Mouse (Mus musculus) retina, postnatal 1 day (tissue): ENCODE measurements around the gene Coa5.

Experiments used
- DNase-seq: peaks from one replicate; pipeline ENCODE4 v3.0.0-alpha.2; 2012

The Coa5 gene

GRCm38 (mm10) chr1:37429366-37430296 lies at the start of gene Coa5, which contains the start of gene Unc50:
Gene Coa5, minus strand, starts transcription at chr1:37430103.
Gene Unc50, plus strand, starts transcription at chr1:37430139.
- DNase-seq, result peak; percentile 98

GRCm38 (mm10) chr1:37479074-37479473 lies 49.2 kb upstream of the Coa5 start:
- peak; percentile 10 for DNase-seq

GRCm38 (mm10) chr1:37478416-37478815 lies 48.5 kb upstream of the Coa5 start:
- DNase-seq, result no peak

GRCm38 (mm10) chr1:37477928-37478327 lies 48.0 kb upstream of the Coa5 start:
- no peak for DNase-seq

DNA sequence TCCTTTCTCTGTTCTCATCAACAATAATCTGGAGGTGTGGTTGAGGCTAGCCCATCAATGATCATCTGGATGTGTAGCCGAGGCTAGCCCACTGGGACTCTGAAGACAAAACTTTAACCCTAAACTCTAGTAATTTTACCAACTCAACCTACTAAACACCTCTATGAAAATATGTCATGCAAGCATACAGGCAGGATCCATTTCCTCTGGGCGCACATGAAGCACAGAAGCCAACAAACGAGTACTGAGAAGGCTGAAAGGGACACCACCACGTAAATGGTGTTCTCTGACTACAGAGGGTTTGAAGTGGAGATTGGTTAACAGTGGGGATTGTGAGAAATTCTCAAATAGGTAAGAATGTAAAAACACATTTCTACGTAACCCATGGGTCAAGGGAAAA lies 47.3 kb upstream of the Coa5 start:
- DNase-seq, result no peak

GRCm38 (mm10) chr1:37475312-37475711 lies 45.4 kb upstream of the Coa5 start:
- no peak for DNase-seq

GRCm38 (mm10) chr1:37474634-37475190 lies 44.8 kb upstream of the Coa5 start:
- no peak for DNase-seq

DNA sequence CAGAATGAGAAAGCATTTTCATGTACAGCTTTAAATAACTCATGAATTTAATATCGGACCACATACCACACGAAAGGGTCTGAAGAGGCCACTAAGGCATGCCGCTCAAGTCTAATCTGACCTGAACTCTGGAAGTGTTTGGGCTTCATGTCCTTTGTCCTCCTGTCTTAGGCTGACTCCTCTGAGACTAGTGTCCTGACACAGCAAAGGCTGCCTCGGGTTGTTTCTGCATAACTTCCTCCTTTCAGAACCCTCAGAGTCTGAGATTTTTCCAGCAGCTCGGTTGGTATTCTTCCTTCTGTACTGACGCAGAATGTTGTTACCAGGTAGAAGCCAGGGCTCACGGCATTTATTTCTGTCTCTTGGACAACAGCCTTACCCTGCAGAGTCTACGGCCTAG lies 44.1 kb upstream of the Coa5 start:
- no peak for DNase-seq

DNA sequence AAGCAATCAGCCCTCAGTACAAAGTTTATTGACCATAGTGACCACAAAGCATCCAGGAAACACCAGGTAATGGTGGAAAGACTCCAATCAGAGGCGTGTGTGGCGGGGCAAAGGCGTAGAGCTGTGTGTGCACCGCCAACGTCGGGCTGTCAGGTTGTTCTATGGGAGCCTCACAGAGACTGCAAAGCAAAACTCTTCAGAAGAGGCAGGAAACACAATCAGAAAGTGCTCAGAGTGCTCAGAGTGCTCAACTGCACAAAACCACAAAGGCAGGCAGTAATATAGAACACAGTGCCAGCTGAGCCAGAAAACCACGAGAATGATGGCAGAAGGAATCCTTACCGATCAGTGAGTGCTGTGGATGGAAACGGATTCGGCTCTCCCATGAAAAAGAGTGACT lies 43.3 kb upstream of the Coa5 start:
- no peak for DNase-seq

- DNase-seq, result no peak
Measured at GRCm38 (mm10) chr1:37471179-37472148, 41.6 kb upstream of the Coa5 start.

GRCm38 (mm10) chr1:37469007-37469406 lies 39.1 kb upstream of the Coa5 start:
- no peak for DNase-seq

- no peak for DNase-seq
Measured at GRCm38 (mm10) chr1:37467806-37468205, 37.9 kb upstream of the Coa5 start.

- DNase-seq, result no peak
Measured at GRCm38 (mm10) chr1:37466322-37466995, 36.6 kb upstream of the Coa5 start.

DNA sequence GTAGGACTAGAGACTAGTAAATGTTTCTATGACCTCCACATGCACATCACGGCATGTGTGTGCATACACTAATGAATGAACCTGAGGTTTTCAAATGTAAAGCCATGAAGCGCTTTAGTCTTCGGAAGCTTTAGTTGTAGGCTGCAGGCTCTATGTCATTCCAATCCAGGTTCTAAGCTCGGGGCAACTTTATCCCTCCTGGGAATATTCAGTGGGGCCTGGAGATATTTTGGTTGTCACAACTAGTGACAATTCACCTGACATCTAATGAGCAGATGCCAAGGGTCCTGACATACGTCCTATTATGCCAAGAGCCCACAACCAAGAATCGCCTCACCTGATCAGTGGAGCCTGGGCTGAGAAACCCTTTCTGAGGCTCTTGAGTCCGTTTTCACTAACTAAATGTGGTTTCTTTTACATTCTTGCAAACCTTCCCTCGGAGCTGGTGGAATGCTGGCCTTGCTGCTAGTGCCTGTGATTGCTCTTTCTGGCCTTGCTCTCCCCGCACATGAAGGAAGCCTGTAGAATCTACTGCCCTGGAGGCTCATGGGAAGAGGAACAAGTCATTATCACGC lies 35.1 kb upstream of the Coa5 start:
- DNase-seq, result no peak

DNA sequence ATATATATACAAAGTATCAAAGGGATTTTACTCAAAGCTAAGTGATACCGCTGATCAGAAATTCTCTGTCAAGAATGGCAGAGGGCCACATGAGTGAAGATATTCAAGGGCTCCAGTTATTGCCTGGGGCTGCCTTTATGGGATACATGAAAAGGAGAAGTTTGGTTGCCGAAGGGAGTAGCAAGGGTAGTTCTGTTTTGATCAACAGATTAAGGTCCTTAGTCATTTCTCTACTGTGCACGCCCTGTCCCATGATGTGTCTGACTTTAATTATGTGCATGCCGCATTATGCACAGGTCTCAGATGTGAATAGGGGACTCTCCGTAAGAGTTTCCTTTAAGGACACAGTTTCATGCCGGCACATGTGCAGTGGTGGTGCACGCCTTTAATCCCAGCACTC lies 27.6 kb upstream of the Coa5 start:
- DNase-seq, result no peak

DNA sequence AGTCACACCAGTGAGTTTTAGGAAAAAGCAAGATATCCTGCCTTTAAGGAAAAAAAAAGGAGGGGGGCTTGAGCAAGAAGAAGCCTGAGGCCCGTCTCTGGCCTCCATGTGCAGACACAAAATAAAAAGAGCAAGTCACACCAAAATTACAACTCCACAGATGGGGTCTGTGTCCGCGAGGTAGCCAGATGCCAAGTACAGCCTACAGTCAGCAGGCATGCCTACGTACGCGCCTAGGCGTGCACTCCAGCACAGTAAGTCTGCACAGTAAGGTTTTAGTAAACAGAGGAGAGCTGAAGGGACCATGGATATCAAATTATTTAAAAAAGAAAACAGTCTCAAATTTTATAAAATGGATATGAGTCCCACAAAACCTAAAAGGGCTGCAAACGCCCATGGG lies 21.4 kb upstream of the Coa5 start:
- no peak for DNase-seq

DNA sequence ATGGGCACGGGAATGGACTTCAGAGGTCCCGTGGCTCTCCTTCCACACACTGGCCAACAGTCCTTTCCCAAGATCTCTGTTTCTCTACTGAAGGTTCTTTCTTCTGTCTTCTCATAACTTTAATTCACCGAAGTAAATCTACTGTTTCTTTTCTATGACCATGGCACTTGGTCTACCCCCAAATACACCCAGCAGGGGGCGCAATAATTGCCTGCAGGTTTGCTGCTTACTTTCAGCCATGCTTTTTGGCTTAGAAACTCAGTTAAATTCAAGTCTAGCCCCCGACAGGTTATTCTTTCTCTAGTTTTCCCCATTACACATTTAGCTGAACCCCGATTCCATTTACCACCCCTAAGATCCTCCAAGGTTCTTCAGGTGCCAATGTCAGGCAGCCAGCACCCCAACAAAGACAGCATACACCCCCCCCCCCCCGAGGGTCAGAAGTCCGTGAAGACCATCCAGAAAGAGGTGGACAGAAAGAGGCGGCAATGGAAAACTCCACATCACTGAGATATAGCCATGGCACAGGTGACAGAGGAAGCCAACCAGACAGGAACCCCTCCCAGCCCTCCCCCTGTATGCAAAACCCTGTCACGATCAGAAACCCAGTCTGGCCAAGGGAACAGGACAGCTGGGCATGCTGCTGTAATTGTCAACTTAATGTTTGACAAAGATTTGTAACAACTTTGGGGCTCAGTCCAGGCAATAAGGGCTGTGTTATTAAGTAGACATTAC lies 18.6 kb upstream of the Coa5 start:
- peak; percentile 28 for DNase-seq

- DNase-seq, result no peak
Measured at GRCm38 (mm10) chr1:37442848-37443835, 13.2 kb upstream of the Coa5 start.

DNA sequence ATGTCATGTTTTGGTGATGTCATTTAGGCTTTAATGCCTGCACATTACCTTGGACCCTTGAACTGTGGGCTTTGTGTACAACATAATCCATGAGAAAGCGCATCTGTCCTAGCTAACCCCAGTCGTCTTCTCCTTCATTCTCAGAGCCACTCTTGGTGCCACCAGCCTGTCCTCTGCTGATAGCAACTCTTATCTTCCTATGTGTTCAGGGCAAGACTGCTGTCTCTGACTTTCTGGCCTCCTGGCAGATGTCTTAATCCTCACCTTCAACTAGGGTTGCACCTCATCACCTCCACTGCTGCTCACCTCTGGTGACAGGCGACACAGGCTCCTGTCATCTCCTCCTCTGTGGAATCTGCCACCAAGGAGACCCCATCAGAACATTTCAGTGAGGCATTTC lies 6.5 kb upstream of the Coa5 start:
- DNase-seq, result no peak

DNA sequence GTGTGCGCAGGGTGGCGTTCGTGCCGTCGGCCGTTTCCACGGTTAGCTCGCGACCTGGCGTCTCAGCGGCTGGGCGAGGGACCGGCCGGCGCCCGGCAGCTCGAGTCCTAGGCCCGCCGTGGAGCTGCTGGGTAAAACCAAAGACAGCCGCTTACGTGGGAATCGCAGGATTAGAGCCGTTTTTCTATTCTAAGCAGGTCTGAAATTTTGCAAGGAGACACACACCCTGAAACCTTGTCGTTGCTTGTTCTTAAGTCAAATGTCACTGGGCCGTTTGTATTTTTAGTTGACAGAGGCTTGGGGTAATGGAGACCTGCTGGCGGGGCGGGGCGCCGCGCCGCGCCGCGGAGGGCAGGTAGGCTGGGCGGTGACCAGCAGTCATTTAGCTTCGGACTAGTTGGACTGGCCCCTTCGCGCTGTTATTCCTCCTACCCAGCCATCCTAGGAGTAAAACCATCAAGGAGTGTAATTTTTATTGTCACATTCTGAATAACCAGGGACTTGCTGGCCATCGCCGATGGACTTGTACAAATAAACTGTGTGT lies 466 bp upstream of the Coa5 start:
- no peak for DNase-seq
